Mouse (Mus musculus) embryonic facial prominence, embryonic 13.5 days (tissue): ENCODE measurements at regions not wholly inside any gene's neighbourhood (a gene's known extent, or its start where the extent isn't known, plus 50 kb on each side); places are given as distances from the start of the nearest gene placed in this dataset.
A peak's percentile ranks its signal among the peaks of the same experiment; 100 is the strongest.

ENCODE experiments used
- ATAC-seq: fragments of 200-750 bp; cut with Nextera tagmentation; 2 replicates; pipeline ENCODE4 v1.8.0; 2017; ENCODE audit warnings: low read depth; ENCODE audit not compliant: insufficient number of reproducible peaks, insufficient read depth, low FRiP score, low TSS enrichment
- H3K27ac ChIP-seq: fragments of 300-500 bp; sonication (generic); 2 replicates; pipeline ENCODE4 v1.5.1; 2015; ENCODE audit warnings: moderate library complexity, mild to moderate bottlenecking, inconsistent platforms
- H3K27me3 ChIP-seq: fragments of 300-500 bp; sonication (generic); 2 replicates; pipeline ENCODE4 v1.6.1; 2015; ENCODE audit warnings: mild to moderate bottlenecking, inconsistent platforms
- H3K36me3 ChIP-seq: fragments of 300-500 bp; sonication (generic); 2 replicates; pipeline ENCODE4 v1.6.1; 2015; ENCODE audit warnings: mild to moderate bottlenecking, inconsistent platforms
- H3K4me1 ChIP-seq: fragments of 300-500 bp; sonication (generic); 2 replicates; pipeline ENCODE4 v1.6.1; 2015; ENCODE audit warnings: inconsistent platforms
- H3K4me2 ChIP-seq: fragments of 300-500 bp; sonication (generic); 2 replicates; pipeline ENCODE4 v1.6.1; 2015; ENCODE audit warnings: moderate library complexity, mild to moderate bottlenecking, inconsistent platforms
- H3K4me3 ChIP-seq: fragments of 300-500 bp; sonication (generic); 2 replicates; pipeline ENCODE4 v1.5.1; 2015; ENCODE audit warnings: mild to moderate bottlenecking, inconsistent platforms
- H3K9ac ChIP-seq: fragments of 300-500 bp; sonication (generic); 2 replicates; pipeline ENCODE4 v1.6.1; 2015; ENCODE audit warnings: mild to moderate bottlenecking, inconsistent platforms
- H3K9me3 ChIP-seq: fragments of 300-500 bp; sonication (generic); 2 replicates; pipeline ENCODE4 v1.6.1; 2016; ENCODE audit warnings: inconsistent platforms
- WGBS: fragments of 180-500 bp; shearing (Covaris S2); methylation state at CpG from one replicate; pipeline ENCODE4 v1.1.7; 2015; ENCODE audit warnings: mixed read lengths; 5-methylcytosine and 5-hydroxymethylcytosine counted together

DNA sequence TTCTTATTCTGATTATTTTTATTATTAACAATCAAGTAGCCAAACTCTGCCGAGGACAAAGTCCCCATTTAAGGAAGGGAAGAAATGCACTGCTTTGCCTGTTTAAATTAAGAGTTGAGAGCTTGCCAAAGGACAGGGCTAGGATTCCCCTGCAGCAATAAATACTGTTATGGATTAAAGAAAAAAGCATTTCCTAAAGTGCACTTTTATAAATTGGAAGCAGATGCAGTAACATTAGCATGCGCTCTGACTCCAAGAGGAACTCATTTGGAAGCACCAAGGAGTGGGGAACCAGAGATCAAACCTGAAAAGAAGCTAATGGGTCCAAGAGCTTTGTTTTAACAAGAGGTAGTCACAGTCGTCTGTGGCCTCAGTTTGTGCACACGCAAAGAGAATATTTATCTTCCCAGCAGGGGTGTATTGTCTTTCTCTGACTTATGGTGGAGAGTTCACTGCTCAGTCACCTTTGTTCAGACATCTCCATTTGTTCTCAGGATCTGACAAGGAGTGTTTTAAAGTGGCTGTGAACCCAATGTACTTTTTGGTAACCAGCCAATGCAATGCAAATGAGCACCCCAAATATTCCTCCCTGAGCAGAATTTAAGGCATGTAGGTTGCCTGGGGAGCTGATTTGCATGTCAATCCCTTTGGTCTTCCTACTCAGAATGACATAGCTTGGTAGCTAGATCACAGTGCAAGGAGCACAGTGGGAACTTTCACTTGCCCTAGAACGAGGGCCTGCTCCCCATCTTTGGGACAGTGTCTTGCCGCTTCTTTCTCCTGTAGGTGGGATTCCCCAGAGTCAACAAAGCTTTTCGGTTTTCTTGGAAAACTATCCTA, 119.1 kb upstream of the Nbea start:
- peak; percentile 56 for ATAC-seq
- 13% methylated on average over 7 of the region's 7 CpGs for WGBS
- no peaks in the 10 kb centered on the region for H3K27me3 ChIP-seq

GRCm38 (mm10) chr3:56300769-56301168, 117.3 kb upstream of the Nbea start:
- Histone ChIP-seq H3K9me3 (no peaks in the 10 kb centered on the region; the same call in 1 of the 2 replicates), H3K4me2 (no peak overlapping the region), H3K9ac (no peak overlapping the region), H3K4me1 (peaks cover 23% of the 10 kb centered on the region), H3K36me3 (no peaks in the 10 kb centered on the region), H3K27me3 (no peaks in the 10 kb centered on the region), H3K4me3 (no peak overlapping the region), H3K27ac (no peak overlapping the region)
- 56% methylated on average over 1 of the region's 1 CpGs for WGBS
- ATAC-seq: no peak

More for the DNA sequence above, 119.1 kb upstream of the Nbea start:
- peak overlapping the region; percentile 72 for H3K27ac ChIP-seq
- no peaks in the 10 kb centered on the region; the same call in 1 of the 2 replicates for H3K9me3 ChIP-seq
- H3K36me3 ChIP-seq: no peaks in the 10 kb centered on the region
- no peak overlapping the region; the same call in 1 of the 2 replicates for H3K4me2 ChIP-seq
- no peak overlapping the region for H3K4me3 ChIP-seq
- no peak overlapping the region for H3K9ac ChIP-seq
- H3K4me1 ChIP-seq: peaks cover 23% of the 10 kb centered on the region

DNA sequence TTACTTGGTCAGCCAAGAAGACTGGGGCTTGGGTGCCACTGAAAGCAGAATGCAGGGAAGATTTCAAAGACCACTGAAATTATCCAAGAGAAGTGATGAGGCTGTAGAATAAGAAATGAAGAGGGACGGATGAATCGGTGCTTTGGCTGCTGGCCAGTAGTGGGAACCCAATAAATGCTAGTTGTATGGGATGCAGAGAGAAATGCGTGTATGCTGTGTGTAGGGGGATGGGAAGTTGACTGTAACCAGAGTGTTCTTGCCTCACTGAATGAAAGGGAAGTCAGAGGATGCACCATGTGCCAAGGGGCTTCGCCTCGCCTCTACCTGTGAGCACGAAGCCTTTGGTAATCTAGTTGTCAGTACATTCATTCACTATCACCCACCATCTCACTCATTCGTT, 112.1 kb upstream of the Nbea start:
- whole genome bisulfite sequencing: 81% methylated on average over 7 of the region's 7 CpGs
- Histone ChIP-seq H3K27ac (no peak overlapping the region), H3K36me3 (no peaks in the 10 kb centered on the region), H3K4me1 (peaks cover 5% of the 10 kb centered on the region; the same call in 1 of the 2 replicates), H3K9me3 (no peaks in the 10 kb centered on the region), H3K4me3 (no peak overlapping the region), H3K4me2 (no peak overlapping the region), H3K27me3 (no peaks in the 10 kb centered on the region), H3K9ac (no peak overlapping the region)
- no peak for ATAC-seq

DNA sequence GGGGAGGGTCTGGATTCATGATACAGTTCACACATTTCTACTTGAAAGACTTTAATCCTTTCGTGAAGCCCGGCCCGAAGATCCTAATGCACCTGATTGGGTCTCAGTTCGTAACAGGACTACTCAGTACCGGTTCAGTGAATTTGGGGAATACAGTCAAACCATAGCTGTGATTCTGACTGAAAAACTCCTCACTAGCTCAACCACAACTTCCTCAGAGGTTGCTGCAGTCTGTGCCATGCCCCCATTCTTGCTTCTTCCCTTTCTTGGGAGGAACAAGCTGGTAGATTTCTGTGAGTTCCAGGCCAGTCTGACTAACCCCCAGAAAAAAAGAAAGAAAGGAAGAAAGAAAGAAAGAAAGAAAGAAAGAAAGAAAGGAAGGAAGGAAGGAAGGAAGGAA, 98.0 kb upstream of the Nbea start:
- Histone ChIP-seq H3K36me3 (no peaks in the 10 kb centered on the region), H3K9ac (no peak overlapping the region), H3K27me3 (no peaks in the 10 kb centered on the region), H3K4me1 (no peaks in the 10 kb centered on the region), H3K27ac (no peak overlapping the region), H3K4me2 (no peak overlapping the region), H3K9me3 (no peaks in the 10 kb centered on the region), H3K4me3 (no peak overlapping the region)
- WGBS: 90% methylated on average over 5 of the region's 5 CpGs
- ATAC-seq: no peak

GRCm38 (mm10) chr3:56280330-56280957, 96.9 kb upstream of the Nbea start:
- no peak overlapping the region for H3K4me2 ChIP-seq
- no peak overlapping the region for H3K27ac ChIP-seq
- H3K4me1 ChIP-seq: no peaks in the 10 kb centered on the region
- H3K4me3 ChIP-seq: no peak overlapping the region
- no peaks in the 10 kb centered on the region for H3K27me3 ChIP-seq
- no peaks in the 10 kb centered on the region for H3K36me3 ChIP-seq
- no peaks in the 10 kb centered on the region for H3K9me3 ChIP-seq
- H3K9ac ChIP-seq: no peak overlapping the region
- no peak for ATAC-seq
- 77% methylated on average over 6 of the region's 6 CpGs for WGBS

DNA sequence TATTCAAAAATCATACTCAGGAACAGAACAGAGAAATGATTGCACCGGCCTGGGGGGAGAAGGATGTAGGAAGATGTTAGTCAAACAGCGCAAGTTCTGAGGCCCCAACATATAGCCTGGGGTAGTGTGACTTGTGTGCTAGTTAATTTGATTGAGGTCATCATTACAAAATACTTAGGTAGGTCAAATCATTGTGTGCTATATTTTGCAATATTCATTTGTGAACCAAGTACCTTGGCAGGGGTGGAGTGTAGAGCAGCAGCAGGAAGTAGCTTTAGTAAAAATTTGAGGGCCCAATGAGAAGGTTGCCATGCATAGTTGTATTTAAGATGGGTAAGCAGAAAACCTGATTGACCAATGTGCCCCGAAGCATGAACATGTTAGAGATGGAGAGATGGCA, 89.1 kb upstream of the Nbea start:
- H3K9ac ChIP-seq: no peak overlapping the region
- H3K4me3 ChIP-seq: no peak overlapping the region
- no peaks in the 10 kb centered on the region for H3K9me3 ChIP-seq
- no peak for ATAC-seq
- no peaks in the 10 kb centered on the region for H3K27me3 ChIP-seq
- WGBS: 88% methylated on average over 3 of the region's 3 CpGs
- H3K36me3 ChIP-seq: no peaks in the 10 kb centered on the region
- H3K4me2 ChIP-seq: no peak overlapping the region
- H3K4me1 ChIP-seq: peaks cover 2% of the 10 kb centered on the region; the same call in 1 of the 2 replicates
- no peak overlapping the region for H3K27ac ChIP-seq

DNA sequence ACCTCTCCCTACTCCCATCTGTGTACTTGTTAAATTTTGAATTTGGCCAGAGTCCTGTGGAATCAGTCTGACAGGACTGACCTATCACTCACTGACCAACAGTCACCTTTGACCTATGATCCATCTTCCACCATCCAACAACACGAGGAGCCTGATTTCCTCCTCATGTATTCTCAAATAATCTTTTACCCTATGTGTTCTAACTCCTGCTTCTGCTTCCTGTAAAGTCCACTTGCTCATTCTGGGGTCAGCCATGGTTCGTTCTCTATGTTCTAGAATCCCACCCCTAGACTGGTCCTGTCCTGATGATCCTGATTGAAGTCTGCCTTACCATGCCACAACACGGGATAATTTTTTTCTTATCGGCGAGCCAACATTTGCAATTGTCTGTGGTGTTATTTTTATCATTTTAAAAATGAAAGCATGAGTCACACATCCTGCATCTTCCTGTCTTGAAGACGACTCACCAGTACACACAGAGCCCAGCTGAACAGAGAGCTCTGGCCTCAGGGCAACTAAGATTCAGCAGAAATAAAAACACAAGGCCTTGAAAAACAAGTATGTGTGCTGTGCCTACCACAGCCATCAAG, 86.8 kb upstream of the Nbea start:
- Histone ChIP-seq H3K27me3 (no peaks in the 10 kb centered on the region), H3K4me3 (no peak overlapping the region), H3K4me1 (peaks cover 2% of the 10 kb centered on the region; the same call in 1 of the 2 replicates), H3K9ac (no peak overlapping the region), H3K27ac (no peak overlapping the region), H3K9me3 (no peaks in the 10 kb centered on the region), H3K4me2 (no peak overlapping the region), H3K36me3 (no peaks in the 10 kb centered on the region)
- ATAC-seq: no peak
- 66% methylated on average over 6 of the region's 6 CpGs for WGBS

DNA sequence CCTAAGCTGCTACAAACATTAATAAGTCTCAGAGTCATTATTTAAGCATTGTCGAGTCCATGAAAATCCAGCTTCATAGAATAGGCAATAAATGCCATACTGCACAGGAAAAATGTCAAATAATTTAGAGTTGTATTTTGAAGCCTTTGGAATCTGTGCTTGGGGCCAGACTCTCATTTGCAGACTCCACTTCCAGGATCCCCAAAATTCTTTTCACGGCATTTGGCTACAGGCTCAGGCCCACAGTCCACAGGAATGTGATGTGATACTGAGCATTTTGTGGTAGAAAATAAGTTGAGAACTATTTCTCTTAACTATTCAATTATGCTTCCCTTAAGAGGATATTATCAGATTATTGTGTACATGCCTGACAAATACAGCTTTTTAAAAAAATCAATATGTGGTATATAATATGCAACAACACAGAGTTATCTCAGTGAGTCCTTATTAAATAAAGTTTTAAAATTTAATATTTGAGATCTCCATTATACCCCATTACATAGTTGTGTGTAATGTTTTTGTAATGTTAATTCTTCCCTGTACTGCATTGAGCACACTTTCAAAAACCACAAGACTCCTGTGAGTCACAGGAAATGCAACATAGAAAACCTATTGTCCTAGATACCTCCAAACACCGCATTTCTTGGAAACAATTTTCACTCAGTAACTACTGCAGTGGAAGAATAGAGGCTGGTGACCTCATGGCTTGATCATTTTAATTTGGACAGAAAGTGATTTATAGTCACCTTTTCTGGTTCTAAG, 78.5 kb upstream of the Nbea start:
- Histone ChIP-seq H3K4me3 (no peak overlapping the region), H3K9me3 (no peaks in the 10 kb centered on the region), H3K27ac (peak overlapping the region; percentile 4; the same call in 1 of the 2 replicates), H3K27me3 (no peaks in the 10 kb centered on the region), H3K4me1 (no peaks in the 10 kb centered on the region), H3K4me2 (no peak overlapping the region), H3K36me3 (no peaks in the 10 kb centered on the region), H3K9ac (no peak overlapping the region)
- no peak for ATAC-seq
- 58% methylated on average over 3 of the region's 3 CpGs for WGBS

DNA sequence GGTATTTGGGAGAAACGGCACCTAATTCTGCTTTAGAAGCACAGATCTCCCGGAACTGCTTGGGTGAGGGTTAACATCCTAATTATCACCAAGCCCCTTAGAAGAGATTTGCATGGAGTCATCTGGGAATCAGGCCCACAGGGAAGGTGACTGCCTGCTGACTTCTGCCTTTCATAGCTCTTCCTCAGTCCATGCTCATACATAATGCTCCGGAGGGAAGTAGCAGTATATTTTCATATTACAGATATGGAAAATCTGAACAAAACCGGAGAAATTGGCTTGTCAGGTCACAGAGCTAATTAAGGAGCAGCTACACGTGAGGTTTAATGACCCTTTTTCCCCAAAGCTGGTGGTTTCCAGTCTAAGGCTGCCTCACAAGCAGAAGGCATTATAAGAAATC, 72.8 kb upstream of the Nbea start:
- Histone ChIP-seq H3K4me2 (no peak overlapping the region), H3K4me1 (no peaks in the 10 kb centered on the region), H3K36me3 (no peaks in the 10 kb centered on the region), H3K9ac (no peak overlapping the region), H3K4me3 (no peak overlapping the region), H3K27ac (no peak overlapping the region), H3K9me3 (no peaks in the 10 kb centered on the region), H3K27me3 (no peaks in the 10 kb centered on the region)
- ATAC-seq: no peak
- 57% methylated on average over 5 of the region's 5 CpGs for WGBS

- no peak overlapping the region for H3K4me3 ChIP-seq
- no peak for ATAC-seq
- H3K36me3 ChIP-seq: no peaks in the 10 kb centered on the region
- WGBS: 23% methylated on average over 1 of the region's 1 CpGs
- no peaks in the 10 kb centered on the region for H3K9me3 ChIP-seq
- no peak overlapping the region for H3K27ac ChIP-seq
- H3K4me1 ChIP-seq: no peaks in the 10 kb centered on the region
- H3K9ac ChIP-seq: no peak overlapping the region
- no peaks in the 10 kb centered on the region for H3K27me3 ChIP-seq
- H3K4me2 ChIP-seq: no peak overlapping the region
Measured at GRCm38 (mm10) chr3:56244370-56244769, 60.9 kb upstream of the Nbea start.

- 76% methylated on average over 2 of the region's 2 CpGs for WGBS
- no peak overlapping the region for H3K9ac ChIP-seq
- no peak for ATAC-seq
- no peaks in the 10 kb centered on the region for H3K9me3 ChIP-seq
- no peak overlapping the region for H3K4me2 ChIP-seq
- no peaks in the 10 kb centered on the region for H3K4me1 ChIP-seq
- H3K4me3 ChIP-seq: no peak overlapping the region
- no peak overlapping the region for H3K27ac ChIP-seq
- no peaks in the 10 kb centered on the region for H3K27me3 ChIP-seq
- no peaks in the 10 kb centered on the region for H3K36me3 ChIP-seq
Measured at GRCm38 (mm10) chr3:56238228-56238627, 54.7 kb upstream of the Nbea start.
